Mouse (Mus musculus) ES-Bruce4 (cell line): ENCODE results near the gene Cep85l. TPM values are rescaled to one million over a fixed set of nuclear protein-coding genes. Genes with fewer than 3 reads are reported as not detected.

Experiments
- H3K27ac ChIP-seq: 2 replicates; pipeline ENCODE4 v1.5.1; 2012; ENCODE audit warnings: low read length, inconsistent platforms; ENCODE audit not compliant: insufficient read depth
- H3K27me3 ChIP-seq: 2 replicates; pipeline ENCODE4 v1.6.1; 2012; ENCODE audit warnings: mild to moderate bottlenecking, low read length, inconsistent platforms; ENCODE audit not compliant: control insufficient read depth, poor library complexity, insufficient read depth, severe bottlenecking
- H3K36me3 ChIP-seq: 2 replicates; pipeline ENCODE4 v1.6.1; 2012; ENCODE audit warnings: inconsistent platforms, mild to moderate bottlenecking, low read length, moderate library complexity; ENCODE audit not compliant: control insufficient read depth, poor library complexity, insufficient read depth, severe bottlenecking
- H3K4me1 ChIP-seq: one replicate; pipeline ENCODE4 v1.8.1; 2011; ENCODE audit warnings: low read length; ENCODE audit not compliant: control insufficient read depth, insufficient read depth
- H3K4me3 ChIP-seq: 2 replicates; pipeline ENCODE4 v1.5.1; 2011; ENCODE audit warnings: low read depth, mild to moderate bottlenecking, low read length
- H3K9ac ChIP-seq: 2 replicates; pipeline ENCODE4 v1.6.1; 2012; ENCODE audit warnings: low read depth, mild to moderate bottlenecking, inconsistent platforms; ENCODE audit not compliant: poor library complexity, severe bottlenecking
- H3K9me3 ChIP-seq: replicated peaks from 2 replicates; pipeline ENCODE4 v1.6.1; 2012; ENCODE audit warnings: mild to moderate bottlenecking, low read length, inconsistent platforms; ENCODE audit not compliant: control insufficient read depth, poor library complexity, insufficient read depth, severe bottlenecking
- CTCF ChIP-seq: IDR thresholded peaks from one replicate; pipeline ENCODE4 v1.8.1; 2011; ENCODE audit warnings: low read depth, low read length
- EP300 ChIP-seq: IDR thresholded peaks from 2 replicates; pipeline ENCODE4 v1.6.1; 2011; ENCODE audit warnings: low read depth, low read length; ENCODE audit not compliant: insufficient read depth
- POLR2A ChIP-seq: IDR thresholded peaks from one replicate; pipeline ENCODE4 v1.8.1; 2011; ENCODE audit warnings: low read length; ENCODE audit not compliant: insufficient read depth
- polyA plus RNA-seq: library from polyadenylated mRNA; stranded (reverse); fragments of >200 nt; gene quantifications from 2 replicates; pipeline ENCODE4 v1.2.4, GENCODE M21; 2011; ENCODE audit warnings: low read depth; ENCODE audit not compliant: missing spikeins, insufficient read depth, insufficient read length

Gene Cep85l
- polyA plus RNA-seq, 1 experiment, result 5.0 TPM

GRCm38 (mm10) chr10:53332752-53333151, 47.0 kb downstream of the Cep85l start:
- Histone ChIP-seq H3K4me1 (no peaks in the 10 kb centered on the region), H3K27me3 (no peaks in the 10 kb centered on the region), H3K9me3 (no peaks in the 10 kb centered on the region), H3K9ac (no peak overlapping the region), H3K4me3 (no peak overlapping the region), H3K36me3 (no peaks in the 10 kb centered on the region), H3K27ac (no peak overlapping the region)
- TF ChIP-seq EP300, result no peak
- TF ChIP-seq POLR2A, result no peak
- no peak for TF ChIP-seq CTCF

- TF ChIP-seq EP300 (no peak), POLR2A (no peak), CTCF (no peak)
- Histone ChIP-seq H3K27ac (no peak overlapping the region), H3K4me3 (no peak overlapping the region), H3K27me3 (no peaks in the 10 kb centered on the region), H3K36me3 (no peaks in the 10 kb centered on the region), H3K9ac (no peak overlapping the region), H3K4me1 (no peaks in the 10 kb centered on the region), H3K9me3 (no peaks in the 10 kb centered on the region)
Measured at GRCm38 (mm10) chr10:53329257-53329656, 50.5 kb downstream of the Cep85l start.

GRCm38 (mm10) chr10:53326367-53326766, 53.4 kb downstream of the Cep85l start:
- no peaks in the 10 kb centered on the region for H3K4me1 ChIP-seq
- no peak overlapping the region for H3K27ac ChIP-seq
- H3K36me3 ChIP-seq, result no peaks in the 10 kb centered on the region
- no peaks in the 10 kb centered on the region for H3K27me3 ChIP-seq
- no peak for TF ChIP-seq POLR2A
- no peak for TF ChIP-seq EP300
- TF ChIP-seq CTCF, result no peak
- no peak overlapping the region for H3K4me3 ChIP-seq
- no peak overlapping the region for H3K9ac ChIP-seq
- no peaks in the 10 kb centered on the region for H3K9me3 ChIP-seq

- H3K9me3 ChIP-seq, result no peaks in the 10 kb centered on the region
- no peaks in the 10 kb centered on the region for H3K27me3 ChIP-seq
- TF ChIP-seq CTCF (no peak), EP300 (no peak), POLR2A (no peak)
- no peak overlapping the region for H3K4me3 ChIP-seq
- no peaks in the 10 kb centered on the region for H3K36me3 ChIP-seq
- no peak overlapping the region for H3K9ac ChIP-seq
- no peak overlapping the region for H3K27ac ChIP-seq
- H3K4me1 ChIP-seq, result no peaks in the 10 kb centered on the region
Measured at GRCm38 (mm10) chr10:53324663-53325062, 55.1 kb downstream of the Cep85l start.

- H3K27ac ChIP-seq, result no peak overlapping the region
- H3K4me3 ChIP-seq, result no peak overlapping the region
Measured at GRCm38 (mm10) chr10:53323367-53323766, 56.4 kb downstream of the Cep85l start.

GRCm38 (mm10) chr10:53306674-53307073, 73.1 kb downstream of the Cep85l start:
- no peak for TF ChIP-seq EP300
- no peak for TF ChIP-seq POLR2A
- no peak for TF ChIP-seq CTCF
- no peak overlapping the region for H3K9ac ChIP-seq

More at GRCm38 (mm10) chr10:53323367-53323766, 56.4 kb downstream of the Cep85l start:
- no peaks in the 10 kb centered on the region for H3K27me3 ChIP-seq
- H3K9ac ChIP-seq, result no peak overlapping the region
- TF ChIP-seq POLR2A (no peak), CTCF (no peak), EP300 (no peak)
- H3K36me3 ChIP-seq, result no peaks in the 10 kb centered on the region
- H3K9me3 ChIP-seq, result no peaks in the 10 kb centered on the region
- no peaks in the 10 kb centered on the region for H3K4me1 ChIP-seq

More at GRCm38 (mm10) chr10:53306674-53307073, 73.1 kb downstream of the Cep85l start:
- Histone ChIP-seq H3K4me3 (no peak overlapping the region), H3K4me1 (no peaks in the 10 kb centered on the region), H3K27ac (no peak overlapping the region), H3K27me3 (no peaks in the 10 kb centered on the region), H3K9me3 (no peaks in the 10 kb centered on the region), H3K36me3 (no peaks in the 10 kb centered on the region)
